Mouse (Mus musculus): Measurements from ENCODE around the gene Kif2a. TPM values are rescaled to one million over a fixed set of nuclear protein-coding genes. Genes with fewer than 3 reads are reported as not detected.

Kif2a gene
- polyA plus RNA-seq, 1 experiment from 2014 or later = 16.5 TPM

- Histone ChIP-seq H3K4me1 (replicated peaks; ENCODE audit: control insufficient read depth, insufficient read depth, low read length) (no peaks in the 10 kb centered on the region; the same call in 1 of the 2 replicates), H3K27me3 (replicated peaks; ENCODE audit: control insufficient read depth, insufficient read depth, low read length) (no peaks in the 10 kb centered on the region), H3K27ac (ENCODE audit: low read depth) (peak overlapping the region; percentile 54; the same call in 1 of the 2 replicates), H3K4me3 (ENCODE audit: low read depth, low read length) (no peak overlapping the region), H3K4me2 (ENCODE audit: low read length) (no peak overlapping the region), H3K9ac (ENCODE audit: low read length) (no peak overlapping the region), H3K9me3 (ENCODE audit: control insufficient read depth, low read length) (no peaks in the 10 kb centered on the region), H3K36me3 (ENCODE audit: control insufficient read depth, insufficient read depth, low read length) (no peaks in the 10 kb centered on the region)
- 51% methylated on average over 4 of the region's 4 CpGs for WGBS
- DNase-seq (ENCODE audit: low spot score) = peak; percentile 46
- ATAC-seq (replicated peaks; ENCODE audit: low FRiP score, low TSS enrichment, low read depth) = no peak
Measured at GRCm38 (mm10) chr13:107054496-107054895, 32.6 kb upstream of the Kif2a start.

- no peaks in the 10 kb centered on the region; the same call in 1 of the 2 replicates for H3K4me1 ChIP-seq (replicated peaks; ENCODE audit: control insufficient read depth, insufficient read depth, low read length)
- no peak overlapping the region for H3K4me2 ChIP-seq (ENCODE audit: low read length)
- 0 out of 2 replicates have a peak, but pooled peaks cover 2% of the 10 kb centered on the region for H3K9me3 ChIP-seq (ENCODE audit: control insufficient read depth, low read length)
- H3K27ac ChIP-seq (ENCODE audit: low read depth) = no peak overlapping the region
- no peaks in the 10 kb centered on the region for H3K27me3 ChIP-seq (replicated peaks; ENCODE audit: control insufficient read depth, insufficient read depth, low read length)
- no peak overlapping the region for H3K9ac ChIP-seq (ENCODE audit: low read length)
- H3K36me3 ChIP-seq (ENCODE audit: control insufficient read depth, insufficient read depth, low read length) = no peaks in the 10 kb centered on the region
- WGBS = 75% methylated on average over 3 of the region's 3 CpGs
- no peak overlapping the region for H3K4me3 ChIP-seq (ENCODE audit: low read depth, low read length)
- ATAC-seq (replicated peaks; ENCODE audit: low FRiP score, low TSS enrichment, low read depth) (no peak), DNase-seq (ENCODE audit: low spot score) (no peak)
Measured at GRCm38 (mm10) chr13:107051342-107051741, 29.4 kb upstream of the Kif2a start.

GRCm38 (mm10) chr13:107044229-107044628 is 22.3 kb upstream of the Kif2a start:
- DNase-seq (ENCODE audit: low spot score) = peak; percentile 61

GRCm38 (mm10) chr13:107042551-107042950 is 20.6 kb upstream of the Kif2a start:
- H3K9me3 ChIP-seq (ENCODE audit: control insufficient read depth, low read length) = 0 out of 2 replicates have a peak, but pooled peaks cover 2% of the 10 kb centered on the region
- no peaks in the 10 kb centered on the region for H3K27me3 ChIP-seq (replicated peaks; ENCODE audit: control insufficient read depth, insufficient read depth, low read length)
- DNase-seq (ENCODE audit: low spot score) (no peak), ATAC-seq (replicated peaks; ENCODE audit: low FRiP score, low TSS enrichment, low read depth) (no peak)
- no peak overlapping the region for H3K4me3 ChIP-seq (ENCODE audit: low read depth, low read length)
- H3K9ac ChIP-seq (ENCODE audit: low read length) = no peak overlapping the region
- H3K4me2 ChIP-seq (ENCODE audit: low read length) = no peak overlapping the region
- peaks cover 4% of the 10 kb centered on the region for H3K4me1 ChIP-seq (replicated peaks; ENCODE audit: control insufficient read depth, insufficient read depth, low read length)
- H3K36me3 ChIP-seq (ENCODE audit: control insufficient read depth, insufficient read depth, low read length) = no peaks in the 10 kb centered on the region
- 80% methylated on average over 6 of the region's 6 CpGs for WGBS
- H3K27ac ChIP-seq (ENCODE audit: low read depth) = no peak overlapping the region

More at GRCm38 (mm10) chr13:107044229-107044628, 22.3 kb upstream of the Kif2a start:
- peak; percentile 74 for ATAC-seq (replicated peaks; ENCODE audit: low FRiP score, low TSS enrichment, low read depth)
- Histone ChIP-seq H3K9ac (ENCODE audit: low read length) (no peak overlapping the region), H3K4me3 (ENCODE audit: low read depth, low read length) (no peak overlapping the region), H3K4me1 (replicated peaks; ENCODE audit: control insufficient read depth, insufficient read depth, low read length) (no peaks in the 10 kb centered on the region; the same call in 1 of the 2 replicates), H3K27me3 (replicated peaks; ENCODE audit: control insufficient read depth, insufficient read depth, low read length) (no peaks in the 10 kb centered on the region), H3K36me3 (ENCODE audit: control insufficient read depth, insufficient read depth, low read length) (no peaks in the 10 kb centered on the region), H3K4me2 (ENCODE audit: low read length) (no peak overlapping the region), H3K9me3 (ENCODE audit: control insufficient read depth, low read length) (0 out of 2 replicates have a peak, but pooled peaks cover 2% of the 10 kb centered on the region), H3K27ac (ENCODE audit: low read depth) (no peak overlapping the region)
- WGBS = 5% methylated on average over 5 of the region's 5 CpGs

- Histone ChIP-seq H3K27me3 (replicated peaks; ENCODE audit: control insufficient read depth, insufficient read depth, low read length) (no peaks in the 10 kb centered on the region), H3K9me3 (ENCODE audit: control insufficient read depth, low read length) (no peaks in the 10 kb centered on the region), H3K36me3 (ENCODE audit: control insufficient read depth, insufficient read depth, low read length) (no peaks in the 10 kb centered on the region), H3K9ac (ENCODE audit: low read length) (no peak overlapping the region), H3K4me2 (ENCODE audit: low read length) (no peak overlapping the region), H3K27ac (ENCODE audit: low read depth) (no peak overlapping the region), H3K4me3 (ENCODE audit: low read depth, low read length) (no peak overlapping the region), H3K4me1 (replicated peaks; ENCODE audit: control insufficient read depth, insufficient read depth, low read length) (peaks cover 7% of the 10 kb centered on the region)
- WGBS = 71% methylated on average over 4 of the region's 4 CpGs
- ATAC-seq (replicated peaks; ENCODE audit: low FRiP score, low TSS enrichment, low read depth) (no peak), DNase-seq (ENCODE audit: low spot score) (no peak)
Measured at GRCm38 (mm10) chr13:107039493-107039892, 17.6 kb upstream of the Kif2a start.

GRCm38 (mm10) chr13:107038346-107038745 is 16.4 kb upstream of the Kif2a start:
- no peak for DNase-seq (ENCODE audit: low spot score)
- Histone ChIP-seq H3K36me3 (ENCODE audit: control insufficient read depth, insufficient read depth, low read length) (no peaks in the 10 kb centered on the region), H3K9ac (ENCODE audit: low read length) (no peak overlapping the region), H3K27ac (ENCODE audit: low read depth) (no peak overlapping the region), H3K9me3 (ENCODE audit: control insufficient read depth, low read length) (no peaks in the 10 kb centered on the region), H3K4me2 (ENCODE audit: low read length) (no peak overlapping the region), H3K4me3 (ENCODE audit: low read depth, low read length) (no peak overlapping the region), H3K27me3 (replicated peaks; ENCODE audit: control insufficient read depth, insufficient read depth, low read length) (no peaks in the 10 kb centered on the region), H3K4me1 (replicated peaks; ENCODE audit: control insufficient read depth, insufficient read depth, low read length) (peaks cover 7% of the 10 kb centered on the region; the same call in 1 of the 2 replicates)
- ATAC-seq (replicated peaks; ENCODE audit: low FRiP score, low TSS enrichment, low read depth) = no peak
- WGBS = 89% methylated on average over 2 of the region's 2 CpGs

- no peak overlapping the region for H3K9ac ChIP-seq (ENCODE audit: low read length)
- H3K36me3 ChIP-seq (ENCODE audit: control insufficient read depth, insufficient read depth, low read length) = no peaks in the 10 kb centered on the region
- no peak overlapping the region for H3K27ac ChIP-seq (ENCODE audit: low read depth)
- H3K9me3 ChIP-seq (ENCODE audit: control insufficient read depth, low read length) = no peaks in the 10 kb centered on the region
- WGBS = 79% methylated on average over 3 of the region's 3 CpGs
- no peaks in the 10 kb centered on the region for H3K27me3 ChIP-seq (replicated peaks; ENCODE audit: control insufficient read depth, insufficient read depth, low read length)
- ATAC-seq (replicated peaks; ENCODE audit: low FRiP score, low TSS enrichment, low read depth) = no peak
- H3K4me3 ChIP-seq (ENCODE audit: low read depth, low read length) = no peak overlapping the region
- no peak overlapping the region for H3K4me2 ChIP-seq (ENCODE audit: low read length)
- H3K4me1 ChIP-seq (replicated peaks; ENCODE audit: control insufficient read depth, insufficient read depth, low read length) = peaks cover 7% of the 10 kb centered on the region; the same call in 1 of the 2 replicates
- no peak for DNase-seq (ENCODE audit: low spot score)
Measured at GRCm38 (mm10) chr13:107035511-107036113, 13.7 kb upstream of the Kif2a start.

GRCm38 (mm10) chr13:107035078-107035477 is 13.2 kb upstream of the Kif2a start:
- no peak for ATAC-seq (replicated peaks; ENCODE audit: low FRiP score, low TSS enrichment, low read depth)
- H3K36me3 ChIP-seq (ENCODE audit: control insufficient read depth, insufficient read depth, low read length) = no peaks in the 10 kb centered on the region
- H3K27me3 ChIP-seq (replicated peaks; ENCODE audit: control insufficient read depth, insufficient read depth, low read length) = no peaks in the 10 kb centered on the region
- H3K4me2 ChIP-seq (ENCODE audit: low read length) = no peak overlapping the region
- 77% methylated on average over 4 of the region's 4 CpGs for WGBS
- H3K27ac ChIP-seq (ENCODE audit: low read depth) = no peak overlapping the region
- no peak overlapping the region for H3K9ac ChIP-seq (ENCODE audit: low read length)
- no peaks in the 10 kb centered on the region for H3K9me3 ChIP-seq (ENCODE audit: control insufficient read depth, low read length)
- H3K4me3 ChIP-seq (ENCODE audit: low read depth, low read length) = no peak overlapping the region
- DNase-seq (ENCODE audit: low spot score) = no peak
- peaks cover 7% of the 10 kb centered on the region; the same call in 1 of the 2 replicates for H3K4me1 ChIP-seq (replicated peaks; ENCODE audit: control insufficient read depth, insufficient read depth, low read length)

All from intestine, embryonic 14.5 days (tissue).